Mouse (Mus musculus) testis, adult 2 months (tissue): Measurements from ENCODE around the gene Clhc1.

ENCODE experiments used
- CTCF ChIP-seq: fragments of 200-500 bp; IDR thresholded peaks from 2 replicates; pipeline ENCODE4 v1.5.1; 2012; ENCODE audit warnings: low read depth, mild to moderate bottlenecking, inconsistent platforms, low read length, moderate library complexity; ENCODE audit not compliant: control insufficient read depth, insufficient read depth, insufficient replicate concordance
- POLR2A ChIP-seq: fragments of 200-500 bp; IDR thresholded peaks from 2 replicates; pipeline ENCODE4 v1.6.1; 2012; ENCODE audit warnings: low read depth, mild to moderate bottlenecking, inconsistent platforms, low read length, moderate library complexity; ENCODE audit not compliant: control insufficient read depth

GRCm38 (mm10) chr11:29504899-29505625 is 42.7 kb upstream of the Clhc1 start:
- TF ChIP-seq POLR2A, result no peak
- TF ChIP-seq CTCF, result no peak
